Mouse (Mus musculus) thymus, adult 2 months (tissue): ENCODE data around the gene Psmd12.

Experiments
- CTCF ChIP-seq: fragments of 200-500 bp; IDR thresholded peaks from 2 replicates; pipeline ENCODE4 v1.5.1; 2012; ENCODE audit warnings: mild to moderate bottlenecking, control low read depth, low read length, moderate library complexity, borderline replicate concordance; ENCODE audit not compliant: control insufficient read depth, poor library complexity, insufficient read depth; ENCODE audit errors: extremely low read depth
- POLR2A ChIP-seq: fragments of 200-500 bp; IDR thresholded peaks from 2 replicates; pipeline ENCODE4 v1.6.1; 2012; ENCODE audit warnings: mild to moderate bottlenecking, low read length, control low read depth, moderate library complexity; ENCODE audit not compliant: control insufficient read depth, poor library complexity, insufficient read depth; ENCODE audit errors: extremely low read depth

DNA sequence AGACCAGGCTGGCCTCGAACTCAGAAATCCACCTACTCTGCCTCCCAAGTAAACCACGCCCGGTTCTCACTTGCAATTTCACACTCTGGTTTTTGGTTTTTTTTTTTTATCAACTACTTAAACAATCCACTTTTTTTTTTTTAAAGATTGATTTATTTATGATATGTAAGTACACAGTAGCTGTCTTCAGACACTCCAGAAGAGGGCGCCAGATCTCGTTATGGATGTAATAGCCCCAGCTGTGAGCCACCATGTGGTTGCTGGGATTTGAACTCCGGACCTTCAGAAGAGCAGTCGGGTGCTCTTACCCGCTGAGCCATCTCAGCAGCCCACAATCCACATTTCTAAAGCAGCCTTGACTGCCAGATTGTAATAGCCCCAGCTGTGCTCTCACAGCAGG lies 23.5 kb downstream of the Psmd12 start:
- TF ChIP-seq POLR2A (no peak), CTCF (no peak)
